In the genomic region with DNA sequence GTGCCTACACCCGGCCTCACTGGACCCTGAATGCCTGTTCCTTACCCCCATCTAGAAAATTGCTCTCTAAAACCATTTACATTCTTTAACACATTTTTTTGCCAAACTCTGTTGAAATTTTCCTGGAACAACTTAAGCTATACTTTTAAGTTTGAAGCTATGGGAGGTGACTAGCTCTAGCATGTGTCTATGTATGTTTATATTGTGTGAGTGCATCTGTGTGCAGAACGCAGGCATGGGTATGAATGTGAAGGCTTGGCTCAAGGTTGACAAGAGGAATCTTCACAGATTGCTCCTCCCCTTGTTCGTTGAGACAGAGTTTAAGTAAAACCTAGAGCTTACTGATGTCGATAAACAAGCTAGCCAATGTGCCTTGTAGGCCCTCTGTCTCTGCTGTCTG, we compare ENCODE assay signal across 26 mouse cellular contexts.
"Had no signal": no experiment of that assay in that cellular context is flagged by ENCODE, and none has a peak within 500 bp of the region (broad histone marks: within the 10 kb centered on the region; RNA-seq: fewer than 3 reads in every experiment).

No protein-coding gene starts in this region.

- H3K4me1 ChIP-seq: hindbrain, embryonic 10.5 days; hindbrain, embryonic 12.5 days; intestine, embryonic 15.5 days; limb, embryonic 13.5 days; limb, embryonic 15.5 days had no signal

- H3K4me3 ChIP-seq: heart, adult 2 months; heart, embryonic 13.5 days; heart, embryonic 15.5 days; hindbrain, embryonic 10.5 days; hindbrain, embryonic 12.5 days; intestine, embryonic 15.5 days; layer of hippocampus, adult 2 months; left cerebral cortex, adult 2 months; limb, embryonic 13.5 days; limb, embryonic 15.5 days had no signal

- DNase-seq: gastrocnemius, postnatal 14 days; gastrocnemius, postnatal 36 days; heart, adult 11 months; heart, adult 2 months; heart, postnatal 14 days; heart, postnatal 4 days; kidney, adult 18-20 months; kidney, adult 8-10 months; kidney, postnatal 10 days; kidney, postnatal 25 days; kidney, postnatal 4 days; left cerebral cortex, postnatal 4 days had no signal

- H3K36me3 ChIP-seq: heart, embryonic 13.5 days; heart, embryonic 15.5 days; hindbrain, embryonic 10.5 days; hindbrain, embryonic 12.5 days; intestine, embryonic 15.5 days; limb, embryonic 13.5 days; limb, embryonic 15.5 days had no signal

- H3K27me3 ChIP-seq: heart, embryonic 13.5 days; heart, embryonic 15.5 days; hindbrain, embryonic 12.5 days; intestine, embryonic 15.5 days; limb, embryonic 13.5 days; limb, embryonic 15.5 days had no signal

- H3K4me2 ChIP-seq: heart, embryonic 11.5 days; heart, embryonic 13.5 days; heart, embryonic 15.5 days; hindbrain, embryonic 12.5 days; hindbrain, embryonic 14.5 days; intestine, embryonic 15.5 days; limb, embryonic 13.5 days; limb, embryonic 15.5 days had no signal

- H3K9ac ChIP-seq: heart, embryonic 13.5 days; heart, embryonic 15.5 days; hindbrain, embryonic 12.5 days; hindbrain, embryonic 14.5 days; intestine, embryonic 15.5 days; limb, embryonic 13.5 days; limb, embryonic 15.5 days had no signal

- H3K9me3 ChIP-seq: heart, embryonic 13.5 days; heart, embryonic 15.5 days; hindbrain, embryonic 10.5 days; hindbrain, embryonic 12.5 days; intestine, embryonic 15.5 days; limb, embryonic 13.5 days; limb, embryonic 15.5 days had no signal

- H3K27ac ChIP-seq: heart, adult 2 months; heart, embryonic 13.5 days; hindbrain, embryonic 10.5 days; hindbrain, embryonic 12.5 days; hindbrain, embryonic 14.5 days; intestine, embryonic 15.5 days; layer of hippocampus, adult 2 months; left cerebral cortex, adult 2 months; limb, embryonic 13.5 days; limb, embryonic 15.5 days had no signal

- ATAC-seq: hindbrain, embryonic 16.5 days; inflammation-experienced regulatory T-cells, adult 6 months; intestine, embryonic 15.5 days; intestine, postnatal 0 days had no signal
